Mouse (Mus musculus) intestine, embryonic 15.5 days (tissue): ENCODE results near the gene Tgds. TPM values are rescaled to one million over a fixed set of nuclear protein-coding genes. Genes with fewer than 3 reads are reported as not detected.
"Not testable (repeated sequence)": the region's sequence is repeated elsewhere in the genome, so short reads cannot be mapped to it uniquely, and the experiment has no call there.

Experiments used
- ATAC-seq: fragments of 200-750 bp; cut with Nextera tagmentation; 2 replicates; pipeline ENCODE4 v1.8.0; 2017; ENCODE audit warnings: moderate TSS enrichment, moderate library complexity
- H3K27ac ChIP-seq: fragments of 300-500 bp; sonication (generic); 2 replicates; pipeline ENCODE4 v1.5.1; 2015; ENCODE audit warnings: mild to moderate bottlenecking, inconsistent platforms
- H3K27me3 ChIP-seq: fragments of 300-500 bp; sonication (generic); replicated peaks from 2 replicates; pipeline ENCODE4 v1.6.1; 2015; ENCODE audit warnings: inconsistent platforms
- H3K36me3 ChIP-seq: fragments of 300-500 bp; sonication (generic); 2 replicates; pipeline ENCODE4 v1.6.1; 2015; ENCODE audit warnings: inconsistent platforms
- H3K4me1 ChIP-seq: fragments of 300-500 bp; sonication (generic); replicated peaks from 2 replicates; pipeline ENCODE4 v1.6.1; 2015; ENCODE audit warnings: inconsistent platforms
- H3K4me2 ChIP-seq: fragments of 300-500 bp; sonication (generic); replicated peaks from 2 replicates; pipeline ENCODE4 v1.6.1; 2015; ENCODE audit warnings: mild to moderate bottlenecking, inconsistent platforms
- H3K4me3 ChIP-seq: fragments of 300-500 bp; sonication (generic); replicated peaks from 2 replicates; pipeline ENCODE4 v1.5.1; 2015; ENCODE audit warnings: inconsistent platforms
- H3K9ac ChIP-seq: fragments of 300-500 bp; sonication (generic); 2 replicates; pipeline ENCODE4 v1.6.1; 2015; ENCODE audit warnings: inconsistent platforms
- H3K9me3 ChIP-seq: fragments of 300-500 bp; sonication (generic); 2 replicates; pipeline ENCODE4 v1.6.1; 2016; ENCODE audit warnings: inconsistent platforms
- WGBS: fragments of 180-500 bp; shearing (Covaris S2); methylation state at CpG from one replicate; pipeline ENCODE4 v1.1.7; 2015; 5-methylcytosine and 5-hydroxymethylcytosine counted together
- polyA plus RNA-seq: library from polyadenylated mRNA; unstranded; fragments of >200 nt; fragmentation: Nextera tagmentation; extraction: Ambion mirVana; gene quantifications from 2 replicates; pipeline ENCODE4 v1.2.1, GENCODE M21; 2015

Tgds gene
- polyA plus RNA-seq, 1 experiment from 2014 or later: 34.0 TPM

DNA sequence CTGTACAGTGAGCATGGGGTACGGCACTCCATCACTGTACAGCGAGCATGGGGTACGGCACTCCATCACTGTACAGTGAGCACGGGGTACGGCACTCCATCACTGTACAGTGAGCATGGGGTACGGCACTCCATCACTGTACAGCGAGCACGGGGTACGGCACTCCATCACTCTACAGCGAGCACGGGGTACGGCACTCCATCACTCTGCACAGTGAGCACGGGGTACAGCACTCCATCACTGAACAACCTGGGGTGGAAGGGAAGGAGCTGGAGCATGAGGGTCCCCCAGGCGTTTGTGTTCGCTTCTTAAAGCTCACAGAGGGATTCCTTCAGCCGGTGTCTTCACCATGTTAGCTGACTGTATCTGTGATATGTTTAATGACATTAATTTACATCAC lies 23.5 kb upstream of the Tgds start:
- not testable (repeated sequence) for H3K9me3 ChIP-seq, ATAC-seq, H3K4me1 ChIP-seq, H3K4me2 ChIP-seq, H3K27me3 ChIP-seq, H3K4me3 ChIP-seq, H3K9ac ChIP-seq, H3K27ac ChIP-seq
- H3K36me3 ChIP-seq: peaks cover 23% of the 10 kb centered on the region
- WGBS: 92% methylated on average over 16 of the region's 16 CpGs

DNA sequence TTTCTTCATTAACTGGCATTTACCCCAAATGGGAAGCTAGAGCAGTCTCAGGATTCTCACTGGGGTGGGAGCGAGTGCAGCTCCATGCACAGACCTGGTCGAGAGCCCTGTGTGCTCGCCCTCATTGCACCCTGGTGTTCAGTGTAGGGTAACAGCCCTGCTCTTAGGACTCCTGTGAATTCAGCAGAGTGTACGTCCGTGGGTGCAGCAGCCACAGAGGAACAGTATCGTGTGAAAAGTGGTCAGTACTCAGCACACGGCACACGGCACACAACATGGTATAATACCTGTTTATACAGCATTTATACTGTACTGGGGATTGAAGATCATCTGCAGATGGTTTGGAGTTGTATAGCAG lies 19.7 kb upstream of the Tgds start:
- no peak overlapping the region for H3K4me3 ChIP-seq
- H3K4me2 ChIP-seq: no peak overlapping the region
- no peaks in the 10 kb centered on the region for H3K4me1 ChIP-seq
- no peaks in the 10 kb centered on the region for H3K9me3 ChIP-seq
- H3K9ac ChIP-seq: no peak overlapping the region
- H3K36me3 ChIP-seq: peaks cover 5% of the 10 kb centered on the region; the same call in 1 of the 2 replicates
- WGBS: 91% methylated on average over 8 of the region's 8 CpGs
- H3K27ac ChIP-seq: no peak overlapping the region
- H3K27me3 ChIP-seq: no peaks in the 10 kb centered on the region
- no peak for ATAC-seq

DNA sequence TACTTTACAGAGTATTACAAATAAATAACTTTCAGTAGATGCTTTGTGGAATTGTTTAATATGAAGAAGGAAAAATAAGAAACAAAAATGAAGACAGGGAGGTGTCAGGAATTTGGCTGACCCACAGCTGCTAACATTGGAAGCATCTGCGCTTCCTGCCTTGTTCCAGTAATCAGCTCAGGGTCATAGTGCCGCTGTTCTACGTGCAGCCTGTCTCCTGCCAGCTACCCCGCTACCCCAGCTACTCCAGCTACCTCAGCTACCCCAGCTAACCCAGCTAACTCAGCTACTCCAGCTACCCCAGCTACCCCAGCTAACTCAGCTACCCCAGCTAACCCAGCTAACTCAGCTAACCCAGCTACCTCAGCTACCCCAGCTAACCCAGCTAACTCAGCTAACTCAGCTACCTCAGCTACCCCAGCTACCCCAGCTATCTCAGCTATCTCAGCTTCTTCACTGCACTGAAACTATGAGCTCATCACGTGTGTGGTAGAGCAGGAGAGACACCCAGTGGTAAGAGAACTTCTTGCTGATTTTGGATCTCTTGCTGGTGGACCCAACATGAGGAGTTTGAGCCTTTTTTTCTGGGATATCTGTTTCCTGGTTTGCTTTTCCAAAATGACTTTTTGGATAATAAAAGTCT lies 19.2 kb upstream of the Tgds start:
- WGBS: 74% methylated on average over 5 of the region's 5 CpGs
- H3K27me3 ChIP-seq: no peaks in the 10 kb centered on the region
- no peak overlapping the region for H3K9ac ChIP-seq
- H3K4me2 ChIP-seq: no peak overlapping the region
- no peaks in the 10 kb centered on the region for H3K9me3 ChIP-seq
- ATAC-seq: no peak
- no peak overlapping the region for H3K27ac ChIP-seq
- peaks cover 5% of the 10 kb centered on the region; the same call in 1 of the 2 replicates for H3K36me3 ChIP-seq
- no peak overlapping the region for H3K4me3 ChIP-seq
- no peaks in the 10 kb centered on the region for H3K4me1 ChIP-seq

DNA sequence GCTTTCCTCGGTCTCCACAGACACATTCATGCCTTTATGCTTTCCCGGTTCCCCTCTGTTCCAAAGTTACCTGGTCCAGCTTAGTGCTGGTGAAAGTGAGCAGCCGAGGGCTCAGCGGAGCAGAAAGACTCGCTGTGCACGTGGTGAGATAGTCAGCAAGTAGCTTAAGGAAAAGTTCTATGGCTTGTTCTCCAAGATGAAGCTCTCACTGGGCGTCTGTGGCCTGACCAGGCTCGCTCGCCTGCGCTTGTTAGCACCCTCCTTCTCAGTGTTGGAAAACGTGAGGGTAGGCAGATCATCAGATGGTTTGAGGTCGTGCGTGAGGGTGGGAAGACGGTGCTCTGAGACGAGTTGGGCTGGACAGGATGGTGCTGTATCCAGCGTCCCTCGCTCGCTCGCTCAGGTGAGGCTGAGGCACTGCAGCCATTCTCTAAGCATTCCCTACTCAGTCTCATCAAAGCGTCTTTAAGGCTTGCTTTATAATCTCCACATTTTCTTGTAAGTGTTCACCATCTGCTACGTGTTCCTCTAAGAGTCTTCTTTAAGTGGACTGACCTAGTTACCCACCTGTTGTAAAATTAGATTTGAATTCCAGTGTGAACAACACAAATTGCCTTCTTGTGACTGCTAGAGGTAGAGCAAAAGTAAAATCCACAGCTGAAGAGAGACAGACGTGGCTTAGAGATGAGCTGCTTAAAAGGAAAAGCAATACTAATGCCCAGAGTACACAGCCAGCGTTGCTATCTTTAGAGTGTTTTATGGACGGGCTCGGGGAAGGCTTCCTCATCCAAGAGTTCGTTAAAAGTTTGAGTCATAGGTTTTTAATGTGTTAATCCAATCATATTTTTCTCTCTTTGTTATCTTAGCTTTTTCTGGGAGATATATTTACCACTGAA lies 18.3 kb upstream of the Tgds start:
- Histone ChIP-seq H3K9ac (no peak overlapping the region), H3K4me1 (no peaks in the 10 kb centered on the region), H3K4me2 (no peak overlapping the region), H3K4me3 (no peak overlapping the region), H3K27me3 (no peaks in the 10 kb centered on the region), H3K9me3 (no peaks in the 10 kb centered on the region), H3K36me3 (peaks cover 5% of the 10 kb centered on the region; the same call in 1 of the 2 replicates), H3K27ac (no peak overlapping the region)
- no peak for ATAC-seq
- 84% methylated on average over 26 of the region's 26 CpGs for WGBS

DNA sequence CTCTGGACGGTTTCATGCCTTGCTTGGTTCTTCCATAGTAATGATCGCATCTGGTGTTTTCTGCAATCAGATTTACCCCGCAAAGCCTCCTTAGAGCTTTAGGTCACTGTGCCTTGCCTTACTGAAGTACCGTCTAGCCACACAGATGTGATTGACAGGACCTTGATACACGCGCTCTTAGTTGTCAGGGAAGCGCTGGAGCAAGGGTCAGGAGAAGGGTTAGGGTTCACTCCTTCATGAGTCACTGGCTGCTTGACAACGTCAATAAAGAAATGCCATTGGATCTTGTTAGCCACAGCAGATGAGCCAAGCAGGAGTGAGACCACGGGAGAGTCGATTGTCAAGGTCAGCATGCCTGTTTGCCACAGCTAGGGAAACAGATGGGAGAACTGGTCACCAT lies 16.0 kb upstream of the Tgds start:
- ATAC-seq: no peak
- WGBS: 72% methylated on average over 10 of the region's 10 CpGs
- no peak overlapping the region for H3K4me3 ChIP-seq
- no peak overlapping the region for H3K9ac ChIP-seq
- H3K4me2 ChIP-seq: no peak overlapping the region
- no peaks in the 10 kb centered on the region for H3K4me1 ChIP-seq
- peaks cover 3% of the 10 kb centered on the region; the same call in 1 of the 2 replicates for H3K36me3 ChIP-seq
- no peak overlapping the region for H3K27ac ChIP-seq
- no peaks in the 10 kb centered on the region for H3K27me3 ChIP-seq
- H3K9me3 ChIP-seq: no peaks in the 10 kb centered on the region

DNA sequence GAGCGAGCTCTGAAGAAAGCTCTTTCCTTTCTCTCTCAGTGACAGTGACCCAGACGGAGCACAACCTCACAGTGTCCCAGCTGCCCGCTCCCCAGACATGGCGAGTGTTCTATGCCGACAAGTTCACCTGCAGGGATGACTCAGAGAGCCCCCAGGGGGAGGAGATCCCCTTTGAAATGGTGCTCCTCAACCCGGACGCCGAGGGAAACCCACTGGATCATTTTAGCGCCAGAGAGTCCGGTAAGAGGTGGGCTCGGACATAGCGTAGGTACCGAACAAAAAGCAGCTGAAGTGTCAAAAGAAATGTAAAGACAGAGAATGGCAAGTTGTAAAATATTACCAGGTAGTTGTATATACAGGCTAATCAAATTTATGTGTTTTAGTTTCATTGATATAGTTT lies 15.5 kb upstream of the Tgds start:
- Histone ChIP-seq H3K4me1 (no peaks in the 10 kb centered on the region), H3K27ac (no peak overlapping the region), H3K4me2 (no peak overlapping the region), H3K9me3 (no peaks in the 10 kb centered on the region), H3K27me3 (no peaks in the 10 kb centered on the region), H3K9ac (no peak overlapping the region), H3K4me3 (no peak overlapping the region), H3K36me3 (no peaks in the 10 kb centered on the region; the same call in 1 of the 2 replicates)
- 93% methylated on average over 13 of the region's 13 CpGs for WGBS
- no peak for ATAC-seq

DNA sequence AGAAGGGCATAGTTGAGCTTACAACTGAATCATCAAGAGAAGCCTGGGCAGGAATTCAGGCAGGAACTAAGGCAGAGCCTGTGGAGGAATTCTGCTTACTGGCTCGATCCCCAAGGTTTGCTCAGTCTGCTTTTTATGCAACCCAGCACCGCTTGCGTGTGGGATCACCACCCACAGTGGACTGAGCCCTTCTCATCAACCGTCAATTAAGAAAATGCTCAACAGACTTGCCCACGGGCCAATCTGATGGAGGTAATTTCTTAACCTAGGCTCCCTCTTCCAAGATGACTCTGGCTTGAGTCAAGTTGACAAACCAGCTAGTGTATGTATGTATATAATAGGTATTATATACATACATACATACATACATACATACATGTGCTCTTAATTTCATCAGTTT lies 9.7 kb upstream of the Tgds start:
- H3K9me3 ChIP-seq: no peaks in the 10 kb centered on the region
- H3K36me3 ChIP-seq: peaks cover 24% of the 10 kb centered on the region
- WGBS: 90% methylated on average over 5 of the region's 5 CpGs
- H3K4me3 ChIP-seq: no peak overlapping the region
- no peak overlapping the region for H3K27ac ChIP-seq
- no peak overlapping the region for H3K4me2 ChIP-seq
- no peak overlapping the region for H3K9ac ChIP-seq
- H3K4me1 ChIP-seq: no peaks in the 10 kb centered on the region
- no peak for ATAC-seq
- no peaks in the 10 kb centered on the region for H3K27me3 ChIP-seq

DNA sequence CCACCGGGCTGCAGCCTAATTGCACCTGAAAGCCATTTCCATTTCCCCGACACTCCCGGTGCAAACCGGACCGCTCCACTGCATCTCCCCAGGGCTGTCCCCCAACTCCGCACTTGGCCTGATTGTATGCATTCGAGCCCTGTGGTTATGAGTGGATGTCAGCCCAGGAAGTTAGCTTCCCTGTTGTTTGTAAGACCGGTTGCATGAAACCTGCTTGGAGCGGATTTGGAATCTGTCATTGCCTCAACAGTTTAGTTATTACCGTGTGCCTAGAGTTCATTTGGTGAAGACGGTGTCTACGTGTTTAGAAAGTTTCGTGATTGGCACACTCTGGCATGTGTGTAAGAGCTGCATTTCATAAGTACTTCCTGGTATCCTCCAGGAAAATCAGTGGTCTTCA lies 4.9 kb upstream of the Tgds start:
- H3K27me3 ChIP-seq: no peaks in the 10 kb centered on the region
- H3K4me1 ChIP-seq: no peaks in the 10 kb centered on the region
- under 1% methylated on average over 13 of the region's 13 CpGs for WGBS
- H3K9me3 ChIP-seq: no peaks in the 10 kb centered on the region
- peak overlapping the region; percentile 74 for H3K27ac ChIP-seq
- peak overlapping the region; percentile 87 for H3K4me3 ChIP-seq
- peaks cover 24% of the 10 kb centered on the region for H3K36me3 ChIP-seq
- H3K4me2 ChIP-seq: peak overlapping the region; percentile 85
- peak; percentile 37 for ATAC-seq
- peak overlapping the region; percentile 97 for H3K9ac ChIP-seq

DNA sequence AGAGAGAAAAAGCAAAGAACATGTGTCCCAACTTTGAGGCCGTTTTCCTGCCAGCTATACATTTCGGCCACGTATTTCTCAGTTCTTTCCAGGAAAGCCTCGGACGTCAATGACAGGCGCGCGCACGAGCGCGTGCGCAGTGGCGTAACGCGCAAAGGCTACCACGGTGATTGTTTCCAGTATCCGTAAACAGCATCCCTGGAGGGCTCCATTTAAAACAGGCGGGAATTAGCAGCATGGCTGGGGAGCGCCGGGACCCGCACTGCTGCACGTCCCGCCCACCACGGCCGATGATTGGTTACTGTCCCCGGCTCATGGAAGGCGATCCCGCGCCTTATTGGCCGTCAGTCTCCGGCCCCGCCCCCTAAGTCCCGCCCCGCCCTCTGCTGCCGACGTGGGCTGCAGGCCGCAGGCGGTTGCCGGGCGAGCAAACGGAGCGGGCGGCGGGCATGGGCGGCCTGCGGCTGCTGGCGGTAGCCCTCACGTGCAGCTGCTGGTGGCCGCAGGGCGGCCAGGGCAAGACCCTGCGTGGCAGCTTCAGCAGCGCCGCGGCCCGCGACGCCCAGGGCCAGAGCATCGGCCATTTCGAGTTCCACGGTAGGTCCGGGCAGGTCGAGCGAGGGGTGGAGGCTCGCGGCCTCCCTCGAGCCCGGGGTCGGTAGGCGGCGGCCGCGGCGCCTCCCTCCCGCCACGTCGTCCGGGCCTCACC lies 4.3 kb upstream of the Tgds start, which contains the start of gene Gpr180:
Gpr180 (plus strand) TSS at position 415 of the 709 bp plus-strand sequence.
- Histone ChIP-seq H3K4me3 (peak within 1 kb of the TSS; percentile 87), H3K4me1 (peaks cover under 1% of the 10 kb centered on the region; the same call in 1 of the 2 replicates), H3K4me2 (peak within 1 kb of the TSS; percentile 85), H3K9me3 (no peaks in the 10 kb centered on the region), H3K27ac (peak within 1 kb of the TSS; percentile 74), H3K9ac (peak within 1 kb of the TSS; percentile 97), H3K36me3 (peaks cover 20% of the 10 kb centered on the region), H3K27me3 (no peaks in the 10 kb centered on the region)
- WGBS: under 1% methylated on average over 76 of the region's 77 CpGs
- ATAC-seq: peak; percentile 96

DNA sequence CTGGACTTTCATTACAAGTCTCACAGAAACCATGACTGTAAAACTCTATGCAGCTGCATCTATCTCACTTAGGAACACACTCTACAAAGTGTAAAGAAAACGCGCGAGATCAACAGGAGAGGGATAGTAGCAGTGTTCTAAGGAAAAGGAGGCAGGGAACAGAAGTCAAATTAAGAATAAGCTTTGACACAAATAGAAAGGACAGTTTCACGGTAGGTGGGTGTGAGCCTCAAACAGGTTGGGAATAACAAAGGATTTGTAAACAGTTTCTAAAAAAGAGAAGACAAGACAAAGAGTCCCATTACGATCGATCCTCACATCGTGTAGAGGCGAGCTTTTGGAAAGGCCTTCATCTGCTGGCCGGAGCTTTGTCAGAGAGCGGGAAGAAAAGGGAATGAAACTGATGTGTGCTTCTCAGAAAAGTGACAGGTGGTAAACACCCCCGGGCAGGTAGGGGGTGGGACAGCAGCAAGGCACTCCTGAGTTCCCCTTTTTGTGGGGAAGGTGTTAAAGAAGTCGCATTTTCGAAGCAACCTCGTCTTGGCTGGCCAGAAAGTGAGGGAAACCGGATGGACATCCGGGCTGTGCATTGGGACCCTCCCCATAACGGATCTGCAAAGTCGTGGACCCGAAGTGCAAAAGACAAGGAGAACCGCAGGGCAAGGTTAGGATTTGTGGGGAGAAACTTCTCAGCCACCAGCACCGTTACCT lies 469 bp downstream of the Tgds start:
- Histone ChIP-seq H3K4me2 (peak overlapping the region; percentile 77), H3K36me3 (no peaks in the 10 kb centered on the region), H3K9me3 (no peaks in the 10 kb centered on the region), H3K4me1 (peaks cover 7% of the 10 kb centered on the region), H3K27me3 (no peaks in the 10 kb centered on the region), H3K9ac (peak overlapping the region; percentile 69), H3K27ac (no peak overlapping the region), H3K4me3 (peak overlapping the region; percentile 58)
- WGBS: 13% methylated on average over 21 of the region's 21 CpGs
- peak; percentile 26 for ATAC-seq

DNA sequence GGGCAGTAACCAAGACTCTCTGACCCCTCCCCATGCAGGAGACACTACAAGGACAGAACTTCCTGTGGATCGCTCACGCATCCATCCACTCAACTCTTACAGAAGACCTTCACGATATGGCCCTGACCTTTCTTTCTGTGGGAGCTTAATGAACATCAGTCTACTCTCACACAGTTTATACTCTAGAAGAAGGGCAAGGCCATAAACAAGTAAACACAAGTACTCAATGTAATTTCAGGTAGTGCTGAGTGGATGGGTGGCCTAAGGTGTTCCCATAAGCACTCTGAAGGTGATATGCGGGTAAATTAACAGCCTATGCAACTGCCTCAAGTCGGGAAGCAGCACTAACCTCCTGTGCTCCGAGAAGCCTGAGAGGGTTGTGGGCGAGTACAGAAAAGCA lies 1.1 kb downstream of the Tgds start:
- Histone ChIP-seq H3K36me3 (no peaks in the 10 kb centered on the region), H3K27me3 (no peaks in the 10 kb centered on the region), H3K9ac (0 out of 2 replicates have a peak overlapping the region, but pooled peaks have one; percentile 69), H3K4me2 (peak overlapping the region; percentile 77), H3K4me1 (peaks cover 7% of the 10 kb centered on the region), H3K9me3 (no peaks in the 10 kb centered on the region), H3K27ac (no peak overlapping the region), H3K4me3 (peak overlapping the region; percentile 58)
- WGBS: 69% methylated on average over 7 of the region's 7 CpGs
- no peak for ATAC-seq

DNA sequence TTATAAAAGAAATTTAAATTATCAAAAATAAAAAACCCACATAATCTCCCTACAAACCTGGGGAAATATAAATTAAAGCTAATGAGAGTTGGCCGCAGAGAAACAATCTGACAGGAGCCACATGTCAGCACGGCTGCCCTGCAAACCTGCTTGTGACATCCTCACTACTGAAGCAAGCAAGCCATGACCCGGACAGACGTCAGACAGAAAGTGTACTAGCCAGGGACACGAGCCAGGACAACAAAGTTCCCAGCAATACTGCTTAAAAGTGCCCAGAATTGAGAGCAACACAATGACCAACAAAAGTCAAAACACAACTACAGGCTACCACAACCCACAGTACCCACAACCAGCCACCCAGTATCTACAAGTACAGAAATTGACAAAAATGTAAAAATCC lies 6.3 kb downstream of the Tgds start:
- Histone ChIP-seq H3K9me3 (no peaks in the 10 kb centered on the region), H3K27me3 (no peaks in the 10 kb centered on the region), H3K4me3 (no peak overlapping the region), H3K4me2 (no peak overlapping the region), H3K36me3 (peaks cover 15% of the 10 kb centered on the region; the same call in 1 of the 2 replicates), H3K9ac (no peak overlapping the region), H3K4me1 (peaks cover 1% of the 10 kb centered on the region), H3K27ac (no peak overlapping the region)
- WGBS: 87% methylated on average over 5 of the region's 5 CpGs
- no peak for ATAC-seq
